Mouse (Mus musculus): ENCODE measurements at regions not wholly inside any gene's neighbourhood (a gene's known extent, or its start where the extent isn't known, plus 50 kb on each side); places are given as distances from the start of the nearest gene placed in this dataset.
A peak's percentile ranks its signal among the peaks of the same experiment; 100 is the strongest.

DNA sequence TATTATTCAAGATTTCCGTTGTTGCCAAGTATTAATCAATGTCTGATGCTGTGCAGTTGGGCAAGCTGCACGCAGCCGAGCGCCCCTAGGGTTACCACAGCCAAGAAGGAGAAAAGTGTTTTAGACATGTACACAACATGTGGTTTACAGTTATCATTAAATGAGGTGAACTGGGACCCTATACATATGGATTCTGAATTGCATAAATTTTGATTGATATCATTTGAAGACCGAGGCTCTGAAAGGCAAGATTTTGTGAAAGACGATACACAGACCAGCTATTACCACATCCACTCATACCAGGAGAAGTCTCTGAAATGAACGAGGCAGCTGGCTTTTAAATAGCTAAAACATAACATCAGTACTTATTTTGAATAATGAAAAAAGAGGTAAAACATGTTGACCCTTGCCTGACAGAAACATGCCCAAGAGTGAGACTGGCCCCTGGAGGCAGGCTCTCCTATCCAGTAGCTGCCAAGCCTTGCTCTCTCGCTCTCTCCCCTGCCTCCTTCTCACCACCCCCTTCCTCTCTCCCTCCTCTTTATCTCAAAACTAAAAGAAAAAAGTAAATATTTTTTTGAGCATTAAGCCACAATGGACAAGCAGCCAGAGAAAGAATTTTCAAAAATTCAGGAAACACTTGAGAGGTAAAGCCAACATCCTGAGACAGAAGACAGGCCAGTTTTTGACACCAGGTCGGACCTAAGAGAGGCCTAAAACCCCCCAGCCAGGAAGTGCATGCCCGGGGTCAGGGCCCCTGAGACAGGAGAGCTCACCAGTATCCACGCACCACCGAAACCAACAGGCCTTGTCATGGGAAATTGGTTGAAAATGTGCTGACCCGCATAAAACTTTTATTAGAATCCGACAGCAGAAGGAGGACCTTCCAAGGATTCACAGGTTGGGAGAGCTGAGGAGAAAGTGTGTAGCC is 342.9 kb upstream of the Mki67 start:
- WGBS, result 24% methylated on average over 14 of the region's 14 CpGs
- no peak overlapping the region for H3K4me3 ChIP-seq
- H3K36me3 ChIP-seq, result no peaks in the 10 kb centered on the region
- H3K4me1 ChIP-seq, result peaks cover 40% of the 10 kb centered on the region
- 0 out of 2 replicates have a peak, but pooled peaks cover 13% of the 10 kb centered on the region for H3K27me3 ChIP-seq
- H3K9ac ChIP-seq, result no peak overlapping the region
- H3K4me2 ChIP-seq, result no peak overlapping the region
- H3K9me3 ChIP-seq, result no peaks in the 10 kb centered on the region
- ATAC-seq (ENCODE audit: insufficient number of reproducible peaks, low FRiP score, low TSS enrichment, low read depth), result peak; percentile 63; the same call in 1 of the 2 replicates
- peak overlapping the region; percentile 64 for H3K27ac ChIP-seq

DNA sequence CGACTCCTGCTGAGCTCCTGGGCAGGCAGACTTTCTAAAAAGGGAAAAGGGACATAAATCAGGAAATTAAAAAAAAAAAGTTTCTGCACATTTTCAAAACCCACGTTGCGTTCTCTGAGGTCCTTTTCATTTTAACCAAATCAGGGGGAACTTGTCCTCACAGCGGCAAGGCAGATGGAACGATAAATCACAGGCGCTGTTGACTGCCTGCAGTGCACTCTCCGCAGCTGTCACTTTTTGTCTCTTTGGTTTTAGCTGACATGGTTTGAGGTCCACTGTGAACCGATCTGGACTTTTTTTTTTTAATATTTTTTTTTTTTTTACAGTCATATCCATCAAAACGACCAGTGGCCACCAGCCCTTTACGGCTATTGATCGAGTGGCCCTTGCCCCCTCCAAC is 343.7 kb upstream of the Mki67 start:
- Histone ChIP-seq H3K4me3 (no peak overlapping the region), H3K36me3 (no peaks in the 10 kb centered on the region), H3K4me2 (peak overlapping the region; percentile 50; the same call in 1 of the 2 replicates), H3K27me3 (0 out of 2 replicates have a peak, but pooled peaks cover 14% of the 10 kb centered on the region), H3K27ac (peak overlapping the region; percentile 64), H3K4me1 (peaks cover 40% of the 10 kb centered on the region), H3K9me3 (no peaks in the 10 kb centered on the region), H3K9ac (no peak overlapping the region)
- no peak for ATAC-seq (ENCODE audit: insufficient number of reproducible peaks, low FRiP score, low TSS enrichment, low read depth)
- WGBS, result 23% methylated on average over 11 of the region's 11 CpGs

DNA sequence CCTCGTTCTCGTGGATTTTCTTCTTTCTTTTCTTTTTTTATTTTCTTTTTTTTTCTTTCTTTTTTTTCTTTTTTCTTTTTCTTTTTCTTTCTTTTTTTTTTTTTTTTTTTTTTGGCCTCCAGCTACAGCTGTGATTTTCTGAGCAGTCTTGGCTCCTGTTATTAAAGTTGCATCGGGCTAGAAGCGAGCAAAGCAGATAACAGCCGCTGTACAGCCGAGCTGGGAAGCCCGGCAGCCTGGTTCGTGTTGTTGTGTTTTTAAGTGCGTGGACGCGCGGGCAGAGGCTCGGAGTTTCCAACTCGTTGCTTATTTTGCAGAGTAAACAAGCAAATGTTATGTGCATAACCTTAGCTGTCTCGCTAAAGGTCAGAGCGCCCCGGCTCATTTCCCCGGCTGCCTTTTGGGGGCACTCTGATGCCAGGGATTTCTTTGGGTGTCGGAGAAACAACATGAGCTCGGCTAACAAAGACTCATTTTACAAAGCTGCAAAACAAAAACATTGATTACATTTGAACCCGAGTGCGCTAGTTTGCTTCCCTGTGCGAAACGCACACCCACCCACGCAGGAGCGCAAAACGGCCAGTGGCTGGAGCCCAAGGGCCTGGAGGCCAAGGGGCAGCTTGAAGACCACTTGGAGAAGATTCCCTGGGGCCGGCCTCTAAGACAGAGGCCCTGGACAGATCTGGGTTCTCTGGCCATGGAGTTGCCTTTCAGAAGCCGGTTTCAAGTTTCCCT is 344.3 kb upstream of the Mki67 start:
- no peak for ATAC-seq (ENCODE audit: insufficient number of reproducible peaks, low FRiP score, low TSS enrichment, low read depth)
- Histone ChIP-seq H3K27me3 (0 out of 2 replicates have a peak, but pooled peaks cover 10% of the 10 kb centered on the region), H3K27ac (peak overlapping the region; percentile 73), H3K4me1 (peaks cover 45% of the 10 kb centered on the region), H3K9me3 (no peaks in the 10 kb centered on the region), H3K9ac (no peak overlapping the region; the same call in 1 of the 2 replicates), H3K36me3 (no peaks in the 10 kb centered on the region), H3K4me3 (peak overlapping the region; percentile 30), H3K4me2 (peak overlapping the region; percentile 50)
- 6% methylated on average over 29 of the region's 29 CpGs for WGBS

DNA sequence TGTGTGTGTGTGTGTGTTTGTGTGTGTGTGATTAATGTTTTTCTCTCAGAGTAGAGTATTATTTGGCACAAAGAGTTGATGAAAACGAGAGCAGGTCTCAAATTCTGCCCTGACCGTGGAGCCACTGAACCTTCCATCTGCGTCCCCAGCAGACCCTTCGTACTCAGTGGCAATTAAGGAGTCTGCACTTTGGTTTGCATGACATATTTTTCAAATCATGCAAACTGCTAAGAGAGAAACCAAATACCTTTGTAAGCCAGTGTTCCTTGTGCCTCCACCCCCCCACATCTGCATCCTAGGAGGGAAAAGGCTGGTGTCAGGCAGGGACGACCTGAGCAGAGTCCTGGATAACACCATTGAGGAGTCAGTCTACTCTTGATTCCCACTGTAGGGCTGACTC is 346.5 kb upstream of the Mki67 start:
- ATAC-seq (ENCODE audit: insufficient number of reproducible peaks, low FRiP score, low TSS enrichment, low read depth), result no peak
- no peak overlapping the region for H3K27ac ChIP-seq
- H3K9ac ChIP-seq, result no peak overlapping the region
- H3K36me3 ChIP-seq, result no peaks in the 10 kb centered on the region
- H3K27me3 ChIP-seq, result peaks cover 15% of the 10 kb centered on the region; the same call in 1 of the 2 replicates
- WGBS, result 45% methylated on average over 5 of the region's 5 CpGs
- no peak overlapping the region for H3K4me2 ChIP-seq
- no peaks in the 10 kb centered on the region for H3K9me3 ChIP-seq
- no peak overlapping the region for H3K4me3 ChIP-seq
- H3K4me1 ChIP-seq, result peaks cover 43% of the 10 kb centered on the region

DNA sequence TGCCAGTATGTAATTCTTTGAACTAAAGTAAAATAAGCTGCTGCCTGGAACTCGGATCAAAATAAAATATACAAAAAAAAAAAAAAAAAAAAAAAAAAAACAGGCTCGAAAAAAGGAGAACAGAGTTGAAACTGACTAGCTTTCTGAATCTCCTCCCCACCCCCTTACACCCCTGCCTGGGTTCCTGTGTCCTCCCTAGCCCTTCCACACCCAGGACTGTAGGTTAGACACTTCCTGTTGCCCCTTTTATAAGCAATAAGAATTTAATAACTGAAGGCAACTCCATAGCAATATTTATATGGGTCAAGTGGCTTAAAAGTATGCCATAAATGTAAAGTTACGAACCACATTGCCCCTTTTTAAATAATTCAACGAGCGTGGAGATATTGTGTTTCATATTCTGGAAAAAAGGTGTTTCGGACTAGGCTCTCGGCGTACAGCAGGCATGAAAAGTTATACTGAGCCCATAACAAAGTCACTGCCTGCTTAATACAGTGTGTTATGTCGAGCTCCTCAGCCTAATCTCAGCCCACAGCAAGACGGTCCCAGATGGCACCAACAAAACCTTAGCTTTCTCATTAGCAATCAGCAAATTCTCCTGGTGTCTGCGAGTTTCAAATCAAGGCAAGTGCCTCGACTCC is 349.0 kb upstream of the Mki67 start:
- Histone ChIP-seq H3K9ac (no peak overlapping the region), H3K36me3 (no peaks in the 10 kb centered on the region), H3K27me3 (peaks cover 22% of the 10 kb centered on the region; the same call in 1 of the 2 replicates), H3K4me1 (peaks cover 25% of the 10 kb centered on the region), H3K9me3 (no peaks in the 10 kb centered on the region), H3K27ac (peak overlapping the region; percentile 27; the same call in 1 of the 2 replicates), H3K4me3 (no peak overlapping the region), H3K4me2 (no peak overlapping the region)
- no peak for ATAC-seq (ENCODE audit: insufficient number of reproducible peaks, low FRiP score, low TSS enrichment, low read depth)
- 34% methylated on average over 12 of the region's 12 CpGs for WGBS

DNA sequence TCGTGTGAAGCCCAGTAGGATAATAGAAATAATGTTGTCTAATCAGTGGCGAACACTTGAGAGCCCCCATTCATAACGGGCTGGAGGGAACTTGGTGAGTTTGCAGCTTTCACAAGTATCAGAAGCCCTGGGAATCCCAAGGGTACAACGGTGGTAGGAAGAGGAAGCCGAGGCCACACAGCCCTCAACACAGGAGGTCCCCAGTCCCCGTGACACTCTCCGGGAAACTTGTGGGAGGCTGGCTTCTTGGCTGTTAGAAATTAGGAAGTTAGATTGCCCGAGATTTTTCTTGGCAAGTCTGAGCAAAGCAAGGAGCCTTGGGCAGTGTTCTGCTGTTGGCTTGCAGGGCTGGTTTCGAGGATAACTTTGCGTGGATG is 349.5 kb upstream of the Mki67 start:
- Histone ChIP-seq H3K4me2 (no peak overlapping the region), H3K4me3 (no peak overlapping the region), H3K27me3 (peaks cover 22% of the 10 kb centered on the region; the same call in 1 of the 2 replicates), H3K9ac (no peak overlapping the region), H3K36me3 (no peaks in the 10 kb centered on the region), H3K4me1 (peaks cover 22% of the 10 kb centered on the region), H3K27ac (peak overlapping the region; percentile 27; the same call in 1 of the 2 replicates), H3K9me3 (no peaks in the 10 kb centered on the region)
- no peak for ATAC-seq (ENCODE audit: insufficient number of reproducible peaks, low FRiP score, low TSS enrichment, low read depth)
- WGBS, result 23% methylated on average over 10 of the region's 10 CpGs

DNA sequence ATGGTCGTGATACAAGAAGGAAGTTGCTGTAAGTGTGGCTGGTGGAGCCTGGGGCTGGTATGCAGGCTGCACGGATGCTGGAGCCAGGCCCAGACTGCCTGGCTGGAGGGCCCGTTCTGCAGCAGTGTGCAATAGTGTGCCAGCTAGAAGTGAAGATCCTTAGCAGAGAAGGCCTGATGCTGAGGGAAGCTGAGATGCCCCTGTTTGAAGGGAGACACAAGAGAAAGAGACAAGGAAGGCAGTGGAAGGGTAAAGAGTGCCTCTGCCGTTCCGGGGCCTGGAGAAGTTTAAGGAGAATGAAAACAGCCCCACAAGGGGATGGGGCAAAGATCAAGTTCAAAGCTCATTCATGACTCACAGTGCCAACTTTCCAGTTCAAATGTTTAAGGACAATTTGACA is 354.7 kb upstream of the Mki67 start:
- WGBS, result 46% methylated on average over 5 of the region's 5 CpGs
- Histone ChIP-seq H3K4me2 (no peak overlapping the region), H3K4me1 (peaks cover 10% of the 10 kb centered on the region), H3K4me3 (no peak overlapping the region), H3K9me3 (no peaks in the 10 kb centered on the region), H3K9ac (no peak overlapping the region), H3K27me3 (peaks cover 22% of the 10 kb centered on the region; the same call in 1 of the 2 replicates), H3K27ac (no peak overlapping the region), H3K36me3 (no peaks in the 10 kb centered on the region)
- ATAC-seq (ENCODE audit: insufficient number of reproducible peaks, low FRiP score, low TSS enrichment, low read depth), result no peak

DNA sequence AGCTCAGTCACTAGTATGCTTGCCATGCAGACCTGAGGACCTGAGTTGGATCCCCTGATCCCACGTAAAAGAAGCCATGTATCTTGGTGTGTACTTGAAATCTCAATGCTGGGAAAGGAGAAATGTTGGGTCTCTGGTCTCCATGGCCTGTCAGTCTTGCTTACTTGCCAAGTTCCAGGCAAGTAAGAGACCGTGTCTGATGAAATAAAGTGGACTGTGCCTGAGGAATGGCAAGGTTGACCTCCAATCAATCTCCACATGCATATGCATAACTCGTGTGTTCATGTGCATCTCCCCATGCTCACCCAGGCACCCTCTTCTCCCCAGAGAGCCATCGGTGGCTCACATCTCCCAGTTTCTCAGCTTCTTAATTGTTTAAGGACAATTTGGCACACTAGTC is 355.2 kb upstream of the Mki67 start:
- WGBS, result 83% methylated on average over 4 of the region's 4 CpGs
- H3K4me1 ChIP-seq, result peaks cover 6% of the 10 kb centered on the region; the same call in 1 of the 2 replicates
- no peaks in the 10 kb centered on the region for H3K9me3 ChIP-seq
- no peaks in the 10 kb centered on the region for H3K36me3 ChIP-seq
- H3K27ac ChIP-seq, result no peak overlapping the region
- no peak overlapping the region for H3K9ac ChIP-seq
- H3K27me3 ChIP-seq, result peaks cover 22% of the 10 kb centered on the region; the same call in 1 of the 2 replicates
- no peak overlapping the region for H3K4me2 ChIP-seq
- H3K4me3 ChIP-seq, result no peak overlapping the region
- ATAC-seq (ENCODE audit: insufficient number of reproducible peaks, low FRiP score, low TSS enrichment, low read depth), result no peak

DNA sequence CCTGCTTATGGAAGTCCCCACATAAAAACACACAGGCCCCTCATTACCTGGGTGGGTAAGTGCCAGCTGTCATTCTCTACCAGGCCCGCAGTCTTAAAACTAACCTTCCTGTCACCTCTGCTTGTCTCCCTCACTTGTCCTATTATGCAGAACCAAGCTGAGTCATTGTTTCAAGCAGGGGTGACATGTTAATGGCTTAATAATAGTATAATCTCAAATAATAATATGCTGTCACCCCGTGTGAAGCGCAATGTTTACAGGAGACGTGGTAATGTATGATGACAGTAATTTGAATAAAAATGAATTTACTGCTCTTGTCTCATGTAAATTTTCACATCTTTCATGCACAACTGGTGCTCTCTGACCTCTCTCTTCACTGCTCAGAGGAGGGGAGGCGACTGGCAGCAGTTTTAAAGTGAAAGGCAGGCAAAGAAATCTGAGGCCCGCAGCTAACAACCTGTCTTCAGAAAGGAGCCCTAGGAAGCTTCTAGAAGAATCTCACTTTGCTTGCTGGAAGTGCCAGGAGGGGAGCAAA is 357.2 kb upstream of the Mki67 start:
- H3K4me3 ChIP-seq, result no peak overlapping the region
- H3K27ac ChIP-seq, result no peak overlapping the region
- H3K4me1 ChIP-seq, result peaks cover 6% of the 10 kb centered on the region; the same call in 1 of the 2 replicates
- no peak for ATAC-seq (ENCODE audit: insufficient number of reproducible peaks, low FRiP score, low TSS enrichment, low read depth)
- WGBS, result 75% methylated on average over 6 of the region's 6 CpGs
- H3K4me2 ChIP-seq, result no peak overlapping the region
- no peaks in the 10 kb centered on the region for H3K9me3 ChIP-seq
- peaks cover 14% of the 10 kb centered on the region; the same call in 1 of the 2 replicates for H3K27me3 ChIP-seq
- H3K36me3 ChIP-seq, result no peaks in the 10 kb centered on the region
- H3K9ac ChIP-seq, result no peak overlapping the region

DNA sequence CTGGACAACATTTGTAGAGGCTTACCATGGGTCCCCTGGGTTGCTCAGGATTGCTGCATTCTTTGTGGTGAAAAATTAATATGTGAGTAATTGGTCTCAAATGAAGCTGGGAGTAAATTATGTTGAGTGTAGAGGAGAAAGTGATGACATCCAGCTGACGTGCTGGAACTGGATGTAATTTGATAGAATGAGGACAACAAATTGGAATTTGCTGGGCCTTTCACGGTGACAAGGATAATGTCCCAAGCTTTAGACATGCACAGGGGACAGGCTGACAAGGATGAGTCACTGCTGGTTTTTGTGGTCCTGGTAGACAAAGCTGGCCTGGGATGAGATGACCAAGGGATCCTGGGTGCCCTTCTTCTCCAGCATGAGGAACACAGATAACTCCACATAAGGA is 357.9 kb upstream of the Mki67 start:
- H3K27ac ChIP-seq, result no peak overlapping the region
- H3K9me3 ChIP-seq, result no peaks in the 10 kb centered on the region
- no peak overlapping the region for H3K4me3 ChIP-seq
- H3K4me2 ChIP-seq, result no peak overlapping the region
- peaks cover 6% of the 10 kb centered on the region; the same call in 1 of the 2 replicates for H3K4me1 ChIP-seq
- ATAC-seq (ENCODE audit: insufficient number of reproducible peaks, low FRiP score, low TSS enrichment, low read depth), result no peak
- no peaks in the 10 kb centered on the region for H3K36me3 ChIP-seq
- 63% methylated on average over 2 of the region's 2 CpGs for WGBS
- no peak overlapping the region for H3K9ac ChIP-seq
- peaks cover 8% of the 10 kb centered on the region; the same call in 1 of the 2 replicates for H3K27me3 ChIP-seq

DNA sequence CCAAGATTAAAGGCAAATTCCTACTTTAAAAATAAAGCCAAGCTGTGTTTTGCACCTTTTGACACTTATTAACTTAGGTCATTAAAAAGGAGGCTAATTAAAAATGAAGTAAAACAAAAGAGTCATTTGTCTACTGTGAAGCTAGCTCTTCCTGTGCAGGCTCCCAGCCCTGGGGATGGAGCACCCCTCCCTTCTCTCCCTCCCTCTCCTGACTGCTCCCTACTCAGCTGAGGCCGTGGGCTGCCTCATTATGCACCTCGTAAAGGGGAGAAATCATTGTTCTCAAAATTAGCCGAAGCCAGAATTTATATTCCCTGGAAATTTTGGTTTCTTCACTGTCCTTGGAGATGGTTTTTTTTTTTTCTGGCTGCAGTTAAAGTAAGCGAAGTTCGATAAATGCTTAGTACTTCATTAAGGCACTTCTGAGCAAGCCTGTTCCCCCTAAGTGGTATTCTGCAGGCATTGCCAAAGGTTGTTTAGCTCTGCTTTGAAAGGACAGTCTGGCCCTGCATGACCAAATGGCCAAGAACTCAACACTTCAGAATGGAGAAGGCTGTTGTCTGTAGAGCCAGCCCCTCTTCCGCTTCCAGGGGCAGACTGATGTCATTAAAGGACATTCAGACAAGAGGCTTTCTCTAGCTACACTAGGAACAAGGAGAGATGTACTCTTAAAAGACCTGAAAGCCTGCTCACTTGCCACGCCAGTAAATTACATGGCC is 365.5 kb upstream of the Mki67 start:
- Histone ChIP-seq H3K27me3 (peaks cover 24% of the 10 kb centered on the region), H3K9me3 (no peaks in the 10 kb centered on the region), H3K36me3 (no peaks in the 10 kb centered on the region), H3K27ac (no peak overlapping the region), H3K4me1 (peaks cover 20% of the 10 kb centered on the region), H3K4me2 (no peak overlapping the region), H3K9ac (no peak overlapping the region), H3K4me3 (no peak overlapping the region)
- WGBS, result 36% methylated on average over 7 of the region's 7 CpGs
- no peak for ATAC-seq (ENCODE audit: insufficient number of reproducible peaks, low FRiP score, low TSS enrichment, low read depth)
